Mouse (Mus musculus) liver, embryonic 16.5 days (tissue): ENCODE measurements around the gene Endod1. TPM values are rescaled to one million over a fixed set of nuclear protein-coding genes. Genes with fewer than 3 reads are reported as not detected.

Source experiments
- ATAC-seq: fragments of 200-750 bp; cut with Nextera tagmentation; 2 replicates; pipeline ENCODE4 v1.8.0; 2017; ENCODE audit warnings: low read depth, mild to moderate bottlenecking, moderate number of reproducible peaks, moderate library complexity
- H3K27ac ChIP-seq: fragments of 300-500 bp; sonication (generic); 2 replicates; pipeline ENCODE4 v1.5.1; 2014; ENCODE audit warnings: mild to moderate bottlenecking, low read length
- H3K27me3 ChIP-seq: fragments of 300-500 bp; sonication (generic); 2 replicates; pipeline ENCODE4 v1.6.1; 2014; ENCODE audit warnings: low read depth, low read length, mixed read lengths; ENCODE audit not compliant: control insufficient read depth, insufficient read depth
- H3K36me3 ChIP-seq: fragments of 300-500 bp; sonication (generic); 2 replicates; pipeline ENCODE4 v1.6.1; 2014; ENCODE audit warnings: mild to moderate bottlenecking; ENCODE audit not compliant: control insufficient read depth, insufficient read depth
- H3K4me1 ChIP-seq: fragments of 300-500 bp; sonication (generic); 2 replicates; pipeline ENCODE4 v1.6.1; 2014; ENCODE audit warnings: low read depth, low read length, mixed read lengths; ENCODE audit not compliant: control insufficient read depth
- H3K4me2 ChIP-seq: fragments of 300-500 bp; sonication (generic); 2 replicates; pipeline ENCODE4 v1.6.1; 2014; ENCODE audit warnings: low read depth, low read length, mixed read lengths
- H3K4me3 ChIP-seq: fragments of 300-500 bp; sonication (generic); 2 replicates; pipeline ENCODE4 v1.5.1; 2014; ENCODE audit warnings: low read depth, mild to moderate bottlenecking, low read length
- H3K9ac ChIP-seq: fragments of 300-500 bp; sonication (generic); 2 replicates; pipeline ENCODE4 v1.6.1; 2014; ENCODE audit warnings: low read depth, low read length
- H3K9me3 ChIP-seq: fragments of 300-500 bp; sonication (generic); replicated peaks from 2 replicates; pipeline ENCODE4 v1.6.1; 2016; ENCODE audit warnings: low read length; ENCODE audit not compliant: control insufficient read depth
- WGBS: fragments of 180-500 bp; shearing (Covaris S2); extraction: QIAGEN DNeasy Blood & Tissue Kit; methylation state at CpG from one replicate; pipeline ENCODE4 v1.1.7; 2014; ENCODE audit not compliant: insufficient replicate concordance; 5-methylcytosine and 5-hydroxymethylcytosine counted together
- polyA plus RNA-seq: library from polyadenylated mRNA; unstranded; fragments of >200 nt; fragmentation: Nextera tagmentation; extraction: Ambion mirVana; gene quantifications from 2 replicates; pipeline ENCODE4 v1.2.1, GENCODE M21; 2015

Endod1 gene
- polyA plus RNA-seq, 1 experiment from 2014 or later = 36.7 TPM

GRCm38 (mm10) chr9:14314477-14314876, 66.8 kb downstream of the Endod1 start:
- no peaks in the 10 kb centered on the region for H3K4me1 ChIP-seq
- no peak overlapping the region for H3K4me3 ChIP-seq
- no peaks in the 10 kb centered on the region for H3K9me3 ChIP-seq
- no peak for ATAC-seq
- no peaks in the 10 kb centered on the region for H3K36me3 ChIP-seq
- H3K9ac ChIP-seq = no peak overlapping the region
- WGBS = 66% methylated on average over 7 of the region's 7 CpGs
- H3K27ac ChIP-seq = no peak overlapping the region
- H3K4me2 ChIP-seq = no peak overlapping the region
- H3K27me3 ChIP-seq = no peaks in the 10 kb centered on the region

GRCm38 (mm10) chr9:14313968-14314367, 67.3 kb downstream of the Endod1 start:
- no peaks in the 10 kb centered on the region for H3K36me3 ChIP-seq
- H3K4me1 ChIP-seq = no peaks in the 10 kb centered on the region
- no peaks in the 10 kb centered on the region for H3K9me3 ChIP-seq
- no peak overlapping the region for H3K27ac ChIP-seq
- no peak overlapping the region for H3K9ac ChIP-seq
- no peak overlapping the region for H3K4me3 ChIP-seq
- no peaks in the 10 kb centered on the region for H3K27me3 ChIP-seq
- no peak for ATAC-seq
- no peak overlapping the region for H3K4me2 ChIP-seq
- 67% methylated on average over 3 of the region's 3 CpGs for WGBS

GRCm38 (mm10) chr9:14307341-14307740, 74.0 kb downstream of the Endod1 start:
- peak; percentile 45; the same call in 1 of the 2 replicates for ATAC-seq
- Histone ChIP-seq H3K9ac (no peak overlapping the region), H3K4me3 (no peak overlapping the region), H3K4me1 (peaks cover 2% of the 10 kb centered on the region), H3K27me3 (no peaks in the 10 kb centered on the region), H3K36me3 (no peaks in the 10 kb centered on the region), H3K4me2 (no peak overlapping the region), H3K9me3 (no peaks in the 10 kb centered on the region), H3K27ac (no peak overlapping the region)
- 61% methylated on average over 3 of the region's 3 CpGs for whole genome bisulfite sequencing

- H3K4me3 ChIP-seq = no peak overlapping the region
- H3K27me3 ChIP-seq = no peaks in the 10 kb centered on the region
- H3K4me1 ChIP-seq = peaks cover 2% of the 10 kb centered on the region
- WGBS = 55% methylated on average over 9 of the region's 9 CpGs
- no peak overlapping the region for H3K9ac ChIP-seq
- H3K9me3 ChIP-seq = no peaks in the 10 kb centered on the region
- ATAC-seq = no peak
- no peaks in the 10 kb centered on the region for H3K36me3 ChIP-seq
- no peak overlapping the region for H3K4me2 ChIP-seq
- H3K27ac ChIP-seq = no peak overlapping the region
These were observed 76.9 kb downstream of the Endod1 start for GRCm38 (mm10) chr9:14304262-14304968.

Other genes starting within 250 kb of the Endod1 start
- 1.5 and 1.8 TPM in 2 replicates for gene Sesn3, start 106.4 kb downstream of the Endod1 start, polyA plus RNA-seq
- gene Kdm4d, start 119.0 kb upstream of the Endod1 start, polyA plus RNA-seq = 0.02 TPM in 1 of 2 replicates, not detected in the other
- 58.2 and 65.1 TPM in 2 replicates for gene Cwc15, start 119.1 kb upstream of the Endod1 start, polyA plus RNA-seq